Mouse (Mus musculus): ENCODE data around the gene Enpp3. TPM values are rescaled to one million over a fixed set of nuclear protein-coding genes. Genes with fewer than 3 reads are reported as not detected.

The Enpp3 gene
- polyA plus RNA-seq, 1 experiment from 2014 or later = 4.1 TPM

GRCm38 (mm10) chr10:24825456-24826081 lies 17.1 kb downstream of the Enpp3 start:
- Histone ChIP-seq H3K4me2 (ENCODE audit: low read depth, low read length, severe bottlenecking) (no peak overlapping the region), H3K27ac (ENCODE audit: low read depth, low read length) (no peak overlapping the region)

GRCm38 (mm10) chr10:24824621-24825020 lies 18.0 kb downstream of the Enpp3 start:
- WGBS = 83% methylated on average over 8 of the region's 8 CpGs

More at GRCm38 (mm10) chr10:24825456-24826081, 17.1 kb downstream of the Enpp3 start:
- no peaks in the 10 kb centered on the region for H3K27me3 ChIP-seq (ENCODE audit: control insufficient read depth, insufficient read depth, low read length)
- no peak overlapping the region for H3K4me3 ChIP-seq (ENCODE audit: low read depth, low read length)
- WGBS = 90% methylated on average over 7 of the region's 7 CpGs
- no peaks in the 10 kb centered on the region for H3K36me3 ChIP-seq (ENCODE audit: control insufficient read depth, insufficient read depth, low read length)
- no peaks in the 10 kb centered on the region for H3K4me1 ChIP-seq (replicated peaks; ENCODE audit: control insufficient read depth, insufficient read depth, low read length)
- ATAC-seq (replicated peaks; ENCODE audit: low FRiP score) = no peak
- no peak for DNase-seq (ENCODE audit: low spot score)
- H3K9me3 ChIP-seq (ENCODE audit: control insufficient read depth, low read length) = no peaks in the 10 kb centered on the region
- no peak overlapping the region for H3K9ac ChIP-seq (ENCODE audit: low read length)

GRCm38 (mm10) chr10:24823697-24824535 lies 18.7 kb downstream of the Enpp3 start:
- Histone ChIP-seq H3K36me3 (ENCODE audit: control insufficient read depth, insufficient read depth, low read length) (no peaks in the 10 kb centered on the region), H3K4me2 (ENCODE audit: low read depth, low read length, severe bottlenecking) (no peak overlapping the region), H3K27ac (ENCODE audit: low read depth, low read length) (no peak overlapping the region), H3K4me1 (replicated peaks; ENCODE audit: control insufficient read depth, insufficient read depth, low read length) (no peaks in the 10 kb centered on the region), H3K9me3 (ENCODE audit: control insufficient read depth, low read length) (no peaks in the 10 kb centered on the region), H3K27me3 (ENCODE audit: control insufficient read depth, insufficient read depth, low read length) (no peaks in the 10 kb centered on the region), H3K4me3 (ENCODE audit: low read depth, low read length) (no peak overlapping the region), H3K9ac (ENCODE audit: low read length) (no peak overlapping the region)
- DNase-seq (ENCODE audit: low spot score) = no peak
- 89% methylated on average over 16 of the region's 16 CpGs for WGBS
- ATAC-seq (replicated peaks; ENCODE audit: low FRiP score) = no peak

More at GRCm38 (mm10) chr10:24824621-24825020, 18.0 kb downstream of the Enpp3 start:
- H3K4me3 ChIP-seq (ENCODE audit: low read depth, low read length) = no peak overlapping the region
- no peaks in the 10 kb centered on the region for H3K27me3 ChIP-seq (ENCODE audit: control insufficient read depth, insufficient read depth, low read length)
- no peaks in the 10 kb centered on the region for H3K4me1 ChIP-seq (replicated peaks; ENCODE audit: control insufficient read depth, insufficient read depth, low read length)
- DNase-seq (ENCODE audit: low spot score) (no peak), ATAC-seq (replicated peaks; ENCODE audit: low FRiP score) (no peak)
- no peak overlapping the region for H3K9ac ChIP-seq (ENCODE audit: low read length)
- H3K36me3 ChIP-seq (ENCODE audit: control insufficient read depth, insufficient read depth, low read length) = no peaks in the 10 kb centered on the region
- H3K9me3 ChIP-seq (ENCODE audit: control insufficient read depth, low read length) = no peaks in the 10 kb centered on the region
- H3K4me2 ChIP-seq (ENCODE audit: low read depth, low read length, severe bottlenecking) = no peak overlapping the region
- no peak overlapping the region for H3K27ac ChIP-seq (ENCODE audit: low read depth, low read length)

GRCm38 (mm10) chr10:24823265-24823664 lies 19.4 kb downstream of the Enpp3 start:
- H3K4me3 ChIP-seq (ENCODE audit: low read depth, low read length) = no peak overlapping the region
- 69% methylated on average over 1 of the region's 1 CpGs for WGBS
- H3K4me2 ChIP-seq (ENCODE audit: low read depth, low read length, severe bottlenecking) = no peak overlapping the region
- H3K27ac ChIP-seq (ENCODE audit: low read depth, low read length) = no peak overlapping the region
- no peaks in the 10 kb centered on the region for H3K27me3 ChIP-seq (ENCODE audit: control insufficient read depth, insufficient read depth, low read length)
- DNase-seq (ENCODE audit: low spot score) = no peak
- no peaks in the 10 kb centered on the region for H3K36me3 ChIP-seq (ENCODE audit: control insufficient read depth, insufficient read depth, low read length)
- no peaks in the 10 kb centered on the region for H3K4me1 ChIP-seq (replicated peaks; ENCODE audit: control insufficient read depth, insufficient read depth, low read length)
- H3K9ac ChIP-seq (ENCODE audit: low read length) = no peak overlapping the region
- no peak for ATAC-seq (replicated peaks; ENCODE audit: low FRiP score)
- H3K9me3 ChIP-seq (ENCODE audit: control insufficient read depth, low read length) = no peaks in the 10 kb centered on the region

- H3K9me3 ChIP-seq (ENCODE audit: control insufficient read depth, low read length) = no peaks in the 10 kb centered on the region
- no peaks in the 10 kb centered on the region for H3K27me3 ChIP-seq (ENCODE audit: control insufficient read depth, insufficient read depth, low read length)
- WGBS = 86% methylated on average over 1 of the region's 1 CpGs
- H3K4me1 ChIP-seq (replicated peaks; ENCODE audit: control insufficient read depth, insufficient read depth, low read length) = no peaks in the 10 kb centered on the region
- no peak overlapping the region for H3K4me2 ChIP-seq (ENCODE audit: low read depth, low read length, severe bottlenecking)
- no peak overlapping the region for H3K27ac ChIP-seq (ENCODE audit: low read depth, low read length)
- no peak for DNase-seq (ENCODE audit: low spot score)
- H3K9ac ChIP-seq (ENCODE audit: low read length) = no peak overlapping the region
- H3K36me3 ChIP-seq (ENCODE audit: control insufficient read depth, insufficient read depth, low read length) = no peaks in the 10 kb centered on the region
- no peak overlapping the region for H3K4me3 ChIP-seq (ENCODE audit: low read depth, low read length)
- no peak for ATAC-seq (replicated peaks; ENCODE audit: low FRiP score)
Measured at GRCm38 (mm10) chr10:24822842-24823241, 19.8 kb downstream of the Enpp3 start.

- H3K9me3 ChIP-seq (ENCODE audit: control insufficient read depth, low read length) = no peaks in the 10 kb centered on the region
- H3K4me2 ChIP-seq (ENCODE audit: low read depth, low read length, severe bottlenecking) = no peak overlapping the region
- ATAC-seq (replicated peaks; ENCODE audit: low FRiP score) (no peak), DNase-seq (ENCODE audit: low spot score) (no peak)
- no peak overlapping the region for H3K9ac ChIP-seq (ENCODE audit: low read length)
- WGBS = 86% methylated on average over 4 of the region's 4 CpGs
- H3K36me3 ChIP-seq (ENCODE audit: control insufficient read depth, insufficient read depth, low read length) = no peaks in the 10 kb centered on the region
- H3K27me3 ChIP-seq (ENCODE audit: control insufficient read depth, insufficient read depth, low read length) = no peaks in the 10 kb centered on the region
- H3K4me3 ChIP-seq (ENCODE audit: low read depth, low read length) = no peak overlapping the region
- H3K4me1 ChIP-seq (replicated peaks; ENCODE audit: control insufficient read depth, insufficient read depth, low read length) = no peaks in the 10 kb centered on the region
- no peak overlapping the region for H3K27ac ChIP-seq (ENCODE audit: low read depth, low read length)
Measured at GRCm38 (mm10) chr10:24821990-24822676, 20.5 kb downstream of the Enpp3 start.

GRCm38 (mm10) chr10:24819526-24819925 lies 23.1 kb downstream of the Enpp3 start:
- WGBS = 53% methylated on average over 3 of the region's 3 CpGs
- H3K9ac ChIP-seq (ENCODE audit: low read length) = no peak overlapping the region
- H3K27ac ChIP-seq (ENCODE audit: low read depth, low read length) = no peak overlapping the region
- no peaks in the 10 kb centered on the region for H3K27me3 ChIP-seq (ENCODE audit: control insufficient read depth, insufficient read depth, low read length)
- no peak for ATAC-seq (replicated peaks; ENCODE audit: low FRiP score)
- DNase-seq (ENCODE audit: low spot score) = no peak
- no peaks in the 10 kb centered on the region for H3K36me3 ChIP-seq (ENCODE audit: control insufficient read depth, insufficient read depth, low read length)
- H3K4me2 ChIP-seq (ENCODE audit: low read depth, low read length, severe bottlenecking) = no peak overlapping the region
- no peaks in the 10 kb centered on the region for H3K9me3 ChIP-seq (ENCODE audit: control insufficient read depth, low read length)
- no peak overlapping the region for H3K4me3 ChIP-seq (ENCODE audit: low read depth, low read length)
- no peaks in the 10 kb centered on the region for H3K4me1 ChIP-seq (replicated peaks; ENCODE audit: control insufficient read depth, insufficient read depth, low read length)

- no peaks in the 10 kb centered on the region for H3K27me3 ChIP-seq (ENCODE audit: control insufficient read depth, insufficient read depth, low read length)
- no peak overlapping the region for H3K27ac ChIP-seq (ENCODE audit: low read depth, low read length)
- no peak for DNase-seq (ENCODE audit: low spot score)
- no peak overlapping the region for H3K4me3 ChIP-seq (ENCODE audit: low read depth, low read length)
- 62% methylated on average over 10 of the region's 10 CpGs for WGBS
- no peak overlapping the region for H3K9ac ChIP-seq (ENCODE audit: low read length)
- no peak for ATAC-seq (replicated peaks; ENCODE audit: low FRiP score)
- no peak overlapping the region for H3K4me2 ChIP-seq (ENCODE audit: low read depth, low read length, severe bottlenecking)
- H3K9me3 ChIP-seq (ENCODE audit: control insufficient read depth, low read length) = no peaks in the 10 kb centered on the region
- no peaks in the 10 kb centered on the region for H3K36me3 ChIP-seq (ENCODE audit: control insufficient read depth, insufficient read depth, low read length)
- no peaks in the 10 kb centered on the region for H3K4me1 ChIP-seq (replicated peaks; ENCODE audit: control insufficient read depth, insufficient read depth, low read length)
Measured at GRCm38 (mm10) chr10:24810639-24811038, 32.0 kb downstream of the Enpp3 start.
